Mouse (Mus musculus) hindbrain, embryonic 11.5 days (tissue): ENCODE measurements around the gene Esyt2. TPM values are rescaled to one million over a fixed set of nuclear protein-coding genes. Genes with fewer than 3 reads are reported as not detected.

Source experiments
- ATAC-seq: fragments of 200-750 bp; cut with Nextera tagmentation; 2 replicates; pipeline ENCODE4 v1.8.0; 2017; ENCODE audit warnings: mild to moderate bottlenecking, moderate TSS enrichment, moderate library complexity; ENCODE audit not compliant: low FRiP score
- DNase-seq: peaks from one replicate; pipeline ENCODE4 v3.0.0-alpha.2; 2015; ENCODE audit warnings: low spot score
- H3K27ac ChIP-seq: fragments of 300-500 bp; sonication (generic); 2 replicates; pipeline ENCODE4 v1.5.1; 2014; ENCODE audit warnings: mild to moderate bottlenecking, low read depth, low read length
- H3K27me3 ChIP-seq: fragments of 300-500 bp; sonication (generic); 2 replicates; pipeline ENCODE4 v1.6.1; 2014; ENCODE audit warnings: mild to moderate bottlenecking, low read length, moderate library complexity, mixed read lengths; ENCODE audit not compliant: control insufficient read depth, insufficient read depth
- H3K36me3 ChIP-seq: fragments of 300-500 bp; sonication (generic); 2 replicates; pipeline ENCODE4 v1.6.1; 2014; ENCODE audit warnings: mild to moderate bottlenecking, low read length, moderate library complexity, mixed read lengths; ENCODE audit not compliant: control insufficient read depth, insufficient read depth
- H3K4me1 ChIP-seq: fragments of 300-500 bp; sonication (generic); replicated peaks from 2 replicates; pipeline ENCODE4 v1.6.1; 2014; ENCODE audit warnings: low read length, mixed read lengths; ENCODE audit not compliant: control insufficient read depth, insufficient read depth
- H3K4me2 ChIP-seq: fragments of 300-500 bp; sonication (generic); replicated peaks from 2 replicates; pipeline ENCODE4 v1.6.1; 2014; ENCODE audit warnings: mild to moderate bottlenecking, low read depth, low read length
- H3K4me3 ChIP-seq: fragments of 300-500 bp; sonication (generic); 2 replicates; pipeline ENCODE4 v1.5.1; 2014; ENCODE audit warnings: low read depth, low read length
- H3K9ac ChIP-seq: fragments of 300-500 bp; sonication (generic); 2 replicates; pipeline ENCODE4 v1.6.1; 2014; ENCODE audit warnings: low read depth, low read length
- H3K9me3 ChIP-seq: fragments of 300-500 bp; sonication (generic); 2 replicates; pipeline ENCODE4 v1.6.1; 2016; ENCODE audit warnings: low read length; ENCODE audit not compliant: control insufficient read depth
- WGBS: fragments of 180-500 bp; shearing (Covaris S2); extraction: QIAGEN DNeasy Blood & Tissue Kit; methylation state at CpG from one replicate; pipeline ENCODE4 v1.1.7; 2014; 5-methylcytosine and 5-hydroxymethylcytosine counted together
- polyA plus RNA-seq: library from polyadenylated mRNA; unstranded; fragments of >200 nt; fragmentation: Nextera tagmentation; extraction: Ambion mirVana; gene quantifications from 2 replicates; pipeline ENCODE4 v1.2.1, GENCODE M21; 2014

Gene Esyt2
- polyA plus RNA-seq, 1 experiment from 2014 or later, result 22.1 TPM

GRCm38 (mm10) chr12:116354694-116355093 is 73.7 kb downstream of the Esyt2 start:
- DNase-seq, result no peak

GRCm38 (mm10) chr12:116362091-116362490 is 81.1 kb downstream of the Esyt2 start:
- DNase-seq, result no peak
- H3K36me3 ChIP-seq, result no peaks in the 10 kb centered on the region
- H3K9ac ChIP-seq, result no peak overlapping the region
- H3K4me1 ChIP-seq, result no peaks in the 10 kb centered on the region
- H3K9me3 ChIP-seq, result no peaks in the 10 kb centered on the region
- no peak for ATAC-seq
- H3K27ac ChIP-seq, result no peak overlapping the region
- no peak overlapping the region for H3K4me2 ChIP-seq
- no peak overlapping the region for H3K4me3 ChIP-seq
- no peaks in the 10 kb centered on the region for H3K27me3 ChIP-seq

More at GRCm38 (mm10) chr12:116354694-116355093, 73.7 kb downstream of the Esyt2 start:
- H3K4me1 ChIP-seq, result no peaks in the 10 kb centered on the region
- no peak overlapping the region for H3K27ac ChIP-seq
- ATAC-seq, result no peak
- H3K4me3 ChIP-seq, result no peak overlapping the region
- no peaks in the 10 kb centered on the region for H3K27me3 ChIP-seq
- 83% methylated on average over 3 of the region's 3 CpGs for WGBS
- H3K9ac ChIP-seq, result no peak overlapping the region
- H3K36me3 ChIP-seq, result no peaks in the 10 kb centered on the region
- H3K9me3 ChIP-seq, result no peaks in the 10 kb centered on the region
- H3K4me2 ChIP-seq, result no peak overlapping the region

DNA sequence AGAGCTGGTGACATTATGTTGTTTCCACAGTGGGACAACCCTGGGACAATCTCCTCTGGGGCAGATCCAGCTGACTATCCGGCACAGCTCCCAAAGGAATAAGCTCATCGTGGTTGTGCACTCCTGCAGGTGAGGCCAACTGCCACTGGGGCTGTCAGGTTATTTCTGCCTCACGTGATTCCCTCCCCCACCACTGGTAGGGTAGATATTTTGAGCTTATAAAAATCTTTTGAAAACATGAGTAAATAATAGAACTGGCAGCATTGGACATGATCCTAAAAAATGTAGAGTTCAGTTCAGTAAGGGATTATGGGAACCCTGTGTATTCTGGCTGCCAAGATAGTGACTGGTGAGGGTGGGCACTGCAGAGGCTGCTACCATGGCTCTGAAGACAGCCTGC is 85.9 kb downstream of the Esyt2 start:
- Histone ChIP-seq H3K27ac (no peak overlapping the region), H3K4me2 (no peak overlapping the region), H3K9me3 (no peaks in the 10 kb centered on the region), H3K27me3 (no peaks in the 10 kb centered on the region), H3K4me3 (no peak overlapping the region), H3K4me1 (no peaks in the 10 kb centered on the region), H3K9ac (no peak overlapping the region), H3K36me3 (no peaks in the 10 kb centered on the region)
- no peak for ATAC-seq
- DNase-seq, result no peak
- 92% methylated on average over 3 of the region's 3 CpGs for WGBS

- Histone ChIP-seq H3K4me3 (no peak overlapping the region), H3K9ac (no peak overlapping the region), H3K36me3 (no peaks in the 10 kb centered on the region), H3K4me1 (no peaks in the 10 kb centered on the region), H3K27me3 (no peaks in the 10 kb centered on the region), H3K9me3 (no peaks in the 10 kb centered on the region), H3K27ac (no peak overlapping the region), H3K4me2 (no peak overlapping the region)
- 98% methylated on average over 2 of the region's 2 CpGs for WGBS
- no peak for DNase-seq
- ATAC-seq, result no peak
Observed at GRCm38 (mm10) chr12:116367346-116367745, 86.3 kb downstream of the Esyt2 start.

DNA sequence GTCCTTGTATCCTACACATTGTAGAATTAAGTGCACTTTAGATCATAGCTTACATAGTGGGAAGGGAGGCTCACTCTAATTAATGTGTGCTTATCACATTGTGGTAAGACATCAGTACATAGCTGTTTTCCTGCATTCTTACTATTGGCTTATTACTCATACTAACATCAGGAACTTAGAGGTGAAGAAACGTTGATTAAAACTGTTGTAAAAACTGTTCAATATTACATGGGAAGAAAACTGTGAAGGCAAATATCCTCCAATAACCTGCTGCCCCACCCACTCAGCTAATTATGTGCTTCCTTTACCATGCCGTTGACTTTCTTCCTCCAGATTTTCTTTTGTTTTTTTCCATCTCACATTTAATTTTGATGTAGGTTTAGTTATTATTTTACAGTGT is 87.9 kb downstream of the Esyt2 start:
- no peak for DNase-seq
- WGBS, result 95% methylated on average over 2 of the region's 2 CpGs
- Histone ChIP-seq H3K27ac (no peak overlapping the region), H3K4me3 (no peak overlapping the region), H3K27me3 (no peaks in the 10 kb centered on the region), H3K9ac (no peak overlapping the region), H3K4me2 (no peak overlapping the region), H3K9me3 (no peaks in the 10 kb centered on the region), H3K36me3 (no peaks in the 10 kb centered on the region), H3K4me1 (no peaks in the 10 kb centered on the region)
- ATAC-seq, result no peak

GRCm38 (mm10) chr12:116383101-116383500 is 102.1 kb downstream of the Esyt2 start:
- no peaks in the 10 kb centered on the region for H3K4me1 ChIP-seq
- 81% methylated on average over 2 of the region's 2 CpGs for WGBS
- H3K4me3 ChIP-seq, result no peak overlapping the region
- ATAC-seq (no peak), DNase-seq (no peak)
- no peak overlapping the region for H3K27ac ChIP-seq
- H3K9ac ChIP-seq, result no peak overlapping the region
- H3K36me3 ChIP-seq, result no peaks in the 10 kb centered on the region
- no peaks in the 10 kb centered on the region for H3K27me3 ChIP-seq
- H3K9me3 ChIP-seq, result no peaks in the 10 kb centered on the region
- H3K4me2 ChIP-seq, result no peak overlapping the region

GRCm38 (mm10) chr12:116383995-116384394 is 103.0 kb downstream of the Esyt2 start:
- Histone ChIP-seq H3K4me3 (no peak overlapping the region), H3K4me1 (no peaks in the 10 kb centered on the region), H3K27me3 (no peaks in the 10 kb centered on the region), H3K4me2 (no peak overlapping the region), H3K9ac (no peak overlapping the region), H3K9me3 (no peaks in the 10 kb centered on the region), H3K27ac (no peak overlapping the region), H3K36me3 (no peaks in the 10 kb centered on the region)
- no peak for DNase-seq
- no peak for ATAC-seq

- no peaks in the 10 kb centered on the region for H3K27me3 ChIP-seq
- ATAC-seq, result no peak
- DNase-seq, result no peak
- no peak overlapping the region for H3K4me3 ChIP-seq
- no peak overlapping the region for H3K4me2 ChIP-seq
- no peaks in the 10 kb centered on the region for H3K4me1 ChIP-seq
- no peak overlapping the region for H3K9ac ChIP-seq
- WGBS, result 74% methylated on average over 1 of the region's 1 CpGs
- H3K36me3 ChIP-seq, result no peaks in the 10 kb centered on the region
- no peak overlapping the region for H3K27ac ChIP-seq
- H3K9me3 ChIP-seq, result no peaks in the 10 kb centered on the region
Observed at GRCm38 (mm10) chr12:116386802-116387201, 105.8 kb downstream of the Esyt2 start.

DNA sequence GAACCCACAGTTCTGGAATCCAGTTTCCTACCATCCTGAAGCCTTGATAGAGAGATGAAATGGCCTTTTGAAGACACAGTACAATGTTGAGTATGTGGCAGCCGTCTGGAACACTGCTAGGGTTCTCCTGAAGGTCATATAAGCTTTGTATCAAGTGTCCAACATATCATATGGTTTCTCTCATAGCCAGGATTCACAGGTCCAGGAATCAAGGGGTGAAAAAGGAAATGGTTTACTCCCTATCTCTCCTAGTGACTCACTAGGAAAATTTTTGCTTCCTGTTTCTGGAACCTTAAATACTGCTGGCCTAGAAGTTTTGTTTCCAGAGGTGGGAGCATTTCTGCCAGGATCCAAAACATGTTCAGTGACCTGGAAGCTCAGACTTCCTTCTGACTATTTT is 108.9 kb downstream of the Esyt2 start:
- Histone ChIP-seq H3K9ac (no peak overlapping the region), H3K4me2 (no peak overlapping the region), H3K4me3 (no peak overlapping the region), H3K4me1 (no peaks in the 10 kb centered on the region), H3K27me3 (no peaks in the 10 kb centered on the region), H3K27ac (no peak overlapping the region), H3K9me3 (no peaks in the 10 kb centered on the region), H3K36me3 (no peaks in the 10 kb centered on the region)
- ATAC-seq, result no peak
- DNase-seq, result no peak
- WGBS, result 59% methylated on average over 1 of the region's 1 CpGs
